Mouse (Mus musculus) testis, adult 2 months (tissue): ENCODE results near the gene Gimap7.

Source experiments
- CTCF ChIP-seq: fragments of 200-500 bp; IDR thresholded peaks from 2 replicates; pipeline ENCODE4 v1.5.1; 2012; ENCODE audit warnings: low read depth, mild to moderate bottlenecking, inconsistent platforms, low read length, moderate library complexity; ENCODE audit not compliant: control insufficient read depth, insufficient read depth, insufficient replicate concordance
- POLR2A ChIP-seq: fragments of 200-500 bp; IDR thresholded peaks from 2 replicates; pipeline ENCODE4 v1.6.1; 2012; ENCODE audit warnings: low read depth, mild to moderate bottlenecking, inconsistent platforms, low read length, moderate library complexity; ENCODE audit not compliant: control insufficient read depth

GRCm38 (mm10) chr6:48718455-48718854 is at the start of gene Gimap7, which contains the start of gene Gm28053:
- no peak for TF ChIP-seq POLR2A
- no peak for TF ChIP-seq CTCF
